17 mouse cellular contexts compared by ENCODE assay signal in the genomic region with DNA sequence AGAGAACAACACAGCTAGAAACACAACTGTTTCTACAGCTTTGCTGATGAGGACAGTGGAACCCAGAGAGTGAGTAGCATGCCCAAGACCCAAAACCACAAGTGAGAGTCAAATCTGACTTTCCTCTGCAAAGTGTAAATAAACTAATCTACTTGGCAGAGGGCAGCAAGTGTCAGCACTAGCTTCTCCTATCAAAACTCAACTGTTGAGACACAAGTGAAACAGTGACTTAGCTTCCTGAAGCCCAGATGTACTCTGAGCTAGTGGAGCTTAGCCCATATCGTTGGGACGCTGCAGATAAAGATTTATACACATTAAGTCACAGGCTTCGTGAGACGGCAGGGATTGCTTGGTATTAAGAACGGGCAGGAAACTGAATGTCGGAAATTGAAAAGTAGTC.
"Had no signal": no experiment of that assay in that cellular context is flagged by ENCODE, and none has a peak within 500 bp of the region (broad histone marks: within the 10 kb centered on the region; RNA-seq: fewer than 3 reads in every experiment).

No protein-coding gene starts in this region.

- H3K4me3 ChIP-seq: megakaryocyte, embryonic 14.5 days; midbrain, embryonic 10.5 days; midbrain, embryonic 12.5 days; myocyte; neural tube, embryonic 13.5 days; neural tube, embryonic 15.5 days had no signal

- H3K27me3 ChIP-seq: midbrain, embryonic 12.5 days; neural tube, embryonic 13.5 days; neural tube, embryonic 15.5 days had no signal

- H3K4me2 ChIP-seq: lung, embryonic 14.5 days; midbrain, embryonic 12.5 days; neural tube, embryonic 13.5 days; neural tube, embryonic 15.5 days had no signal

- ATAC-seq: midbrain, embryonic 16.5 days had no signal

- H3K4me1 ChIP-seq: megakaryocyte, embryonic 14.5 days had no signal

- H3K36me3 ChIP-seq: midbrain, embryonic 10.5 days; midbrain, embryonic 12.5 days; neural tube, embryonic 13.5 days; neural tube, embryonic 15.5 days had no signal

- H3K9ac ChIP-seq: liver, embryonic 14.5 days; lung, embryonic 14.5 days; midbrain, embryonic 12.5 days; neural tube, embryonic 13.5 days; neural tube, embryonic 15.5 days had no signal

- H3K9me3 ChIP-seq: megakaryocyte, embryonic 14.5 days; midbrain, embryonic 10.5 days; midbrain, embryonic 12.5 days; neural tube, embryonic 13.5 days; neural tube, embryonic 15.5 days had no signal

- H3K27ac ChIP-seq: liver, embryonic 14.5 days; midbrain, embryonic 10.5 days; midbrain, embryonic 12.5 days; neural tube, embryonic 13.5 days; neural tube, embryonic 15.5 days had no signal

- DNase-seq: lung, adult 18-20 months; lung, embryonic 14.5 days; lung, postnatal 10 days; lung, postnatal 4 days; midbrain, embryonic 14.5 days; right cerebral cortex, postnatal 14 days; thymus, adult 18-20 months; thymus, postnatal 14 days; thymus, postnatal 36 days had no signal
